9 mouse cellular contexts compared by ENCODE assay signal in genomic region chr2:127521172-127522005, GRCm38 (mm10). TPM values are rescaled to one million over a fixed set of nuclear protein-coding genes. Genes with fewer than 3 reads are reported as not detected.
DNase-seq lines count a peak whose midpoint lies in the region; ATAC-seq and TF ChIP-seq lines count a peak whose summit lies in the region.
"Had no signal": no experiment of that assay in that cellular context is flagged by ENCODE, and none has a peak within 500 bp of the region (broad histone marks: within the 10 kb centered on the region; RNA-seq: fewer than 3 reads in every experiment).

No protein-coding gene starts in this region.

- intact Hi-C loops in gastrocnemius, adult 2 months (cut with DNase I): no loop called here
- intact Hi-C loops in gastrocnemius, postnatal 14 days (cut with DNase I; ENCODE audit: low total_unique reads): no loop called here

- no peaks in the 10 kb centered on the region for H3K9me3 ChIP-seq in stomach, embryonic 15.5 days

- TF ChIP-seq CTCF in gastrocnemius, adult 2 months (IDR thresholded peaks at IDR 0.05): no peak

- DNase-seq in gastrocnemius, adult 2 months: no peak
- DNase-seq in gastrocnemius, postnatal 14 days: no peak
- peak; percentile 79 for DNase-seq in cerebellum, adult 8-10 months
- peak; percentile 65 to 75 for DNase-seq in frontal cortex, postnatal 10 days (ENCODE audit: low spot score in 2 of 2)
- DNase-seq in layer of hippocampus, postnatal 14 days (ENCODE audit: low spot score in 2 of 2): peak; percentile 62 to 76
- no peak for DNase-seq in gastrocnemius, postnatal 10 days

- WGBS in stomach, embryonic 15.5 days: 2% methylated on average over 18 of the region's 18 CpGs

- no peaks in the 10 kb centered on the region for H3K27me3 ChIP-seq in stomach, embryonic 15.5 days (replicated peaks)

- H3K4me1 ChIP-seq in stomach, embryonic 15.5 days: peaks cover 14% of the 10 kb centered on the region

- H3K4me3 ChIP-seq in gastrocnemius, adult 2 months: peak overlapping the region; percentile 26
- H3K4me3 ChIP-seq in stomach, embryonic 15.5 days (replicated peaks): peak overlapping the region; percentile 33

- no peak overlapping the region for H3K27ac ChIP-seq in gastrocnemius, adult 2 months
- H3K27ac ChIP-seq in stomach, embryonic 15.5 days: no peak overlapping the region

- ATAC-seq in megakaryocyte progenitor cell, adult 5-6 weeks (replicated peaks; ENCODE audit: poor library complexity): peak; percentile 21
- ATAC-seq in stomach, embryonic 15.5 days (ENCODE audit: insufficient read depth, low FRiP score, low read depth): peak; percentile 33; the same call in 1 of the 2 replicates

- H3K36me3 ChIP-seq in stomach, embryonic 15.5 days: no peaks in the 10 kb centered on the region

- no peak overlapping the region; the same call in 1 of the 2 replicates for H3K9ac ChIP-seq in stomach, embryonic 15.5 days

- peak overlapping the region; percentile 59 for H3K4me2 ChIP-seq in stomach, embryonic 15.5 days

RNA-seq across cellular contexts. Expression of gene Kcnip3, which starts 0.5 kb away (rescaled TPM):
- under 1 TPM; 0.28 to 0.31 TPM for total RNA-seq in gastrocnemius, adult 2 months (2021)
- total RNA-seq in gastrocnemius, postnatal 14 days (2021): under 1 TPM; 0.53 to 0.86 TPM
- 10 to 100 TPM; 56.0 to 57.3 TPM for total RNA-seq in layer of hippocampus, postnatal 14 days (2021)
- total RNA-seq in megakaryocyte progenitor cell, adult 5-6 weeks (2015): 32.3 and 37.5 TPM in 2 replicates
- total RNA-seq in megakaryocyte progenitor cell, adult 5-6 weeks (2017): 15.8 and 22.2 TPM in 2 replicates
- 2.5 and 3.0 TPM in 2 replicates for polyA plus RNA-seq in stomach, embryonic 15.5 days (2015; fragmentation: Nextera tagmentation; extraction: Ambion mirVana)
- total RNA-seq in gastrocnemius, postnatal 10 days (2021): under 1 TPM; 0.49 to 0.59 TPM

RNA-seq across cellular contexts. Expression of gene Prom2, which starts 19.9 kb away (rescaled TPM):
- total RNA-seq in gastrocnemius, adult 2 months (2021): not detected
- total RNA-seq in gastrocnemius, postnatal 14 days (2021): not detected
- under 1 TPM in 1 of 2 experiments, not detected in 1; 0.38 TPM for total RNA-seq in layer of hippocampus, postnatal 14 days (2021)
- not detected in 2 replicates for total RNA-seq in megakaryocyte progenitor cell, adult 5-6 weeks (2015)
- total RNA-seq in megakaryocyte progenitor cell, adult 5-6 weeks (2017): not detected in 2 replicates
- polyA plus RNA-seq in stomach, embryonic 15.5 days (2015; fragmentation: Nextera tagmentation; extraction: Ambion mirVana): 10.4 and 11.4 TPM in 2 replicates
- not detected for total RNA-seq in gastrocnemius, postnatal 10 days (2021)
- polyA plus RNA-seq: C2C12 had no signal

Comparison
In these comparisons a context has a peak if more than half of its experiments do, and no peak if none do; other contexts are left out.
1. DNase-seq: peak in cerebellum, adult 8-10 months (single experiment), frontal cortex, postnatal 10 days (2 of 2) and layer of hippocampus, postnatal 14 days (2 of 2); none in gastrocnemius, adult 2 months (single experiment), gastrocnemius, postnatal 14 days (single experiment) and gastrocnemius, postnatal 10 days (single experiment).
2. RNA of gene Kcnip3, which starts 0.5 kb away (total RNA-seq): 56.0 to 57.3 TPM in layer of hippocampus, postnatal 14 days and 15.8 to 37.5 TPM in megakaryocyte progenitor cell, adult 5-6 weeks; 0.53 to 0.86 TPM in gastrocnemius, postnatal 14 days, 0.49 to 0.59 TPM in gastrocnemius, postnatal 10 days and 0.28 to 0.31 TPM in gastrocnemius, adult 2 months; every median in the first group is over 4 times any median in the second.